Mouse (Mus musculus) urinary bladder, adult 2 months (tissue): ENCODE measurements around the gene Cemip2. TPM values are rescaled to one million over a fixed set of nuclear protein-coding genes. Genes with fewer than 3 reads are reported as not detected.

ENCODE experiments used
- DNase-seq: peaks from one replicate; pipeline ENCODE4 v3.0.0; 2022; ENCODE audit warnings: low spot score
- polyA plus RNA-seq: library from polyadenylated mRNA; depleted of rRNA; stranded (reverse); fragments of >200 nt; gene quantifications from 2 replicates; pipeline ENCODE4 v1.2.3, GENCODE M21; 2012

The Cemip2 gene
- polyA plus RNA-seq, 1 experiment = 4.5 TPM

DNA sequence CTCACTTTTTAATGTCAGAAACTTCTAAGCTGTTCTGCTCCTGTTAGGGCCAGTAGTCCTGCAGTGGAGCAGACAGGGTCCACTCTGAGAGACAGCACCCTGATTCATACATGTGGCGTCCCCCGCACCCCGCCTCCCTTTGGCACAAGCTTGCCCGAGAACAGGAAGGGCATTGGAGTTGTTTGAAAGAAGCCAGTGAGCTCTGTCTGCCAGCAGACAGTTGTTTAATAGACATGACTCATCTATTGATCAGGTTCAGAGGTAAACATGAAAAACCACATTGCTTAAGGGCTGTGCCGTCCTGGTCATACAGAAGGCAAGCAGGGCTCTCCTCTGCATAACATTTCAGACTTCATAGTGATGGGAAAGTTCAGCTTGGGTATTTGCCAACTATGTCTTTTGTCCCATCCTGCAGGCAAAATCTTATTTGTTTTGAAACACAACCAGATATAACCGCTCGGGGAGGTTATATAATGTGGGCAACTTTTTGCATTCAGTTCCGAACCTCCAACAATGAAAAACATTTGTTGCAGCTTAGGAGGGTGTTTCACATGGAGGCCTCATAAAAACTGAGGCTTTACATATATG lies 36.4 kb downstream of the Cemip2 start:
- DNase-seq = no peak

DNA sequence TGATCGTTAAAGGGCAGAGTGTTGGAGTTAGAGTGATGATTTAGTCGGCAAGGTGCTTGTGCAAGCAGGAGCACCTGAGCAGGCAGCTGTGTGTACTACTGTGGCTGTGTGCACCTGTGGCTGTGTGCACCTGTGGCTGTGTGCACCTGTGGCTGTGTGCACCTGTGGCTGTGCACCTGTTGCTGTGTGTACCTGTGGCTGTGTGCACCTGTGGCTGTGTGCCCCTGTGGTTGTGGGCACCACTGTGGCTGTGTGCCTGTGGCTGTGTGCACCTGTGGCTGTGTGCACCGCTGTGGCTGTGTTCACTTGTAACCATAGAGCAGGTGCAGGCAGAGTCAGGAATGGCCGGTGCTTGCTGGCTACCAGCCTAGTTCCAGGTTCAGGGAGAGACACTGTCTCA lies 38.1 kb downstream of the Cemip2 start:
- no peak for DNase-seq

DNA sequence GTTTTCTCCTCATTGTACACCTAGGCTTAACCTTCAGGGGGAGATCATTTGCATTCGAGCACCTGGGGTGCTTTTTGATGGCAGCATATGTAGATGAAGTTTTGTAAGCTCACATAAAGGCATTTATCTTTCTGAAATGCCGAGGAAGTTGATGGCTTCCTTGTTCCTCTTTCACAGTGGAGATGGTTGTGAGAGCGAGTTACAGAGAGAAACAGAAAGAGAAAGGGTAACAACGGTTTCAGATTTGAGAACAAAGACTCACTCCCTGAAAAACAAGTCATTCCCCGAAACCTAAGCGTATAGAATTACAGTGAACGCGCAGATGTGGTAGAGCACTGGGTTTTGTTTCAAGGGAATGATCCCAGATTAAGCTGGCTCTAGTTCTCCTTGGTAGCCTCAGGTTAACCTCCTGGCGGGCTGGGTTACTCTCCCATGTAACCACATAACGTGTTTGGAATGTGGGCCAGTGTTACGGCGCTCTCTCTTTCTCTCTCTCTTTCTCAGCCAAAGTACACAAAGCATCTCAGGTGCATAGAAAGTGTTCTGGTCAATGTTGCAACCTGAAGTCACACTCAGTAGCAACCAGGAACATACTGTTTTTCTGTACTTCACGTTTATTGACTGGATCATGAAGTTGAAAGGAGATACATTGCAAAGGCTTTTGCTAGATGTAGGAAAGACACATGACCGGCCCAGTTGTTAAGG lies 40.0 kb downstream of the Cemip2 start:
- no peak for DNase-seq

DNA sequence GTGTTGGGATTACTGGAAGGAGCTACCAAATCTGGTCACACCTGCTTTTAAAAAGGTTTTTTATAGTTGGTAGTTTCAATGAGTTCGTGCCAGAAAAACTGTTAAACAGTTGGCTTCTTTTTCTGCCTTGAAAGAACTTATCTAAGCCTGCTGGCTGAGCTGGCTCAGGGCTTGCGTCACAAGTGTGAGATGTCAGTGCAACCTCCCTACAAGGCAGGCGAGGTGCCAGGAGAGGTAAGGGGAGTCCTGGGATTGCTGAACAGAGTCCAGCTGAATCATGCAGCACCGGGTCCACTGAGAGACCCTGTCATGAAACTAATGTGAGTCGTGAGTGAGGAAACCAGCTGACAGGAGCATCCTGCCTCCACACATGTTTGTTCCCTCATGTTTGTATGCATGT lies 41.4 kb downstream of the Cemip2 start:
- no peak for DNase-seq

DNA sequence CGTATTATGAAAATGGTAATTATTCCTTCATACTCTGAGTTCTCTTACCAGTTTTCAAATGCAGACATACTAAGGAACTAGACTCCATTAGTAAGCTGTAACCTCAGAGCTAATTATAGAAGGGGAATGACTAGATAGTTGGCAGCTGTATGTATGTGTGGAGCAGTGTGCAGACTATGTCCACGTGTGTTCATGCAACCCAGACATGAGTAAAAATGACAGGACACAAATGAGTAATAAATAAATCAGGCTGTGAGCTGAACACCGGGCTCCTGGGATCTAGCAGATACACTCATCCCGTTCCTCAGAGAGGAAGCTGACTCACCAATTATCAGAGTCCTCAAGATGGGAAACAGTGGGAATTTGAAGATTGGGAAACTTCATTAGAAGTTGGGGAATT lies 42.0 kb downstream of the Cemip2 start:
- no peak for DNase-seq

DNA sequence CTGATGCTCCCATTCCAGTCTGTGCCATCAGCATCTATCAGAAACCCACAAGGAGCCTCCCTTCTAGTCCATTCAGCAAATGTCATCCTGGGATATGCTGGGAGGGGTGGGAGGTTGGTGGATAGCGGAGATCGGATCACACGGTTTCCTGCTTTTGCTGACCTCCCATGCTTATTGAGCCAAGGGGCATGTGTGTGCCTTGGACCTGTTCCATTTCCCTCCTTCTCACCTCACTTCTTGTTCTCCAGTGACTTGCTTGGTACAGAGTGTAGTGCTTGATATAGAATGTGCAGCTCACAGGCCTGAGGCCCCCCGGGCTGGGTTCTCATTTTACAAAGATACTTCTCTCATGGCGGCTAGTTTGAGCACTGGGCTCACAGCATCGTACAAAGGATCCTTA lies 43.7 kb downstream of the Cemip2 start:
- DNase-seq = no peak

DNA sequence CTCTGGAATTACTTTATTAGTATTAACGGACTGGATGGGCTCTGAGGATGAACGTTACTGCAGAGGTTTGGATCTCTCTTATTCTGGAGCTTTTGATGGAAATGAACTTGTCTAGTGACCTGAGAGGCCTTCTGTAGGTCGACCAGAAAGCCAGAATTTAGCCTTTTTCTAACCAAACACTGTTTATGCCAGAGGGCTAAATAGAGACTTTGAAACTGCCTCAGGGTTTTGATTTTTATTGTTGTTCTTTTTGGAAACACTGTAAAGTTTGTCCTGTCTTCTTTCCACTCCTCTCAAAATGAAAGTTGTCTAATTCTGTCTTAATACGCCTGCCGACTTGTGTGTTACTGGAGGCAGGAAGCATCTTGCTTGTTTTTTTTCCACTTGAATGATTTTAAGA lies 46.0 kb downstream of the Cemip2 start:
- no peak for DNase-seq

DNA sequence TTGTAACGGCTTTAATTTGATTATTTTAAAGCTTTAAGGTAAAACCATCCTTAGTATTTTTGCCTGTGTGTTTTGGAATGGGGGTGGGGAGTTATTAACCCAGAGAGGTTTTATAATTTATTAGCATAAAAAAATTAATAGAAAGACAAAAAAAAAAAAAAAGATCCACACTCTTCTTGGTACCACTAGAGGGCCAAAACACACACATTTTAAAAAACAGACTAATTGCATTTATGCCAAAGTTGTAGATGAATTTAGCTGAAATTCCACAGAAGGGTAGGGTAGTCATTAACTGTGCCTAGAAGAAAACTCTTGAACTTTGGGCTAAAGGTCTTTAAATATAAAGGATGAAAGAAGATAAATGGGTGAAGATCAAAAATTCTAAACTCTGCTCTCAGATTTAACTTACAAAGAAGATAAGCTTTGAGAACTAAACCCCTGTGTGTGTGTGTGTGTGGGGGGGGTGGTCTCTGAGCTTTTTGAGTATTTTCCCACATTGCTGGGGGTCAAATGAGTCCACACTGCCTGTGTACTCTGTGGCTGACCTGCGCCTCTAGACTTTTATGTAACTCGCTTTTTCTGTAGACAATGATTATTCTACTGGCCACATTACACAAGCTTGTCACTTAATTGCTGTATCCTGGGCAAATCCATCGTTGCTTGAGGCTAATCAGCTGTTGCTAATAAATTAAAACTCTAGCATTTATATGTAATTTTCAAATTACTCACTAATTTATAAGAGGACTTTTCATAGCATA lies 47.2 kb downstream of the Cemip2 start:
- no peak for DNase-seq

DNA sequence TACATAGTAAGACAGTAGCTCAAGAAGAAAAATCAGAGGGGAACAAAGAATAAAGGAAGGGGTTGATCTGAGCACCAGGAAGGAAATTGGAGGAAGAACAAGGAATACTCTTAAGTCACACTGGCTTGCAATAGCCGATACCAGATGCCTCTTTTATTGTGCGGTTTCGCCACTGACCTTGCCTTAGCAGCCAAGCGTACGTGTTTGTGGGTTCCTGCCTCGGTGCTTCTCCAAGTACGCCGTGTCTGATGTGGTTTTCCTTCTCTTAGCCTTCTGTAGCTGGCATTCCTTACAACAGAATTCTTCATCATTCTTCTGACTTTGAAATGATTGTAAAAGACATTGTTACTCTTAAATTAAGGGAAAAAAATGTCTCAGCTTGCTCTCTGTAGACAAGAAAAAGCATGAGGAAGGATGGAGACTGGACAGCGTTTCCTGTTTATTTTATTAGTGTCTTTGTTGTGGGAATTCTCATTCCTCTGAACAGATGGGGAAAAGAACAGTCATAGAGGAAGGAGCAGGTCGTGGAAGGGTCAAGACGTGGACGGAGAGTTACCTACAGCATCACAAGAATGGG lies 55.4 kb downstream of the Cemip2 start:
- DNase-seq = no peak

DNA sequence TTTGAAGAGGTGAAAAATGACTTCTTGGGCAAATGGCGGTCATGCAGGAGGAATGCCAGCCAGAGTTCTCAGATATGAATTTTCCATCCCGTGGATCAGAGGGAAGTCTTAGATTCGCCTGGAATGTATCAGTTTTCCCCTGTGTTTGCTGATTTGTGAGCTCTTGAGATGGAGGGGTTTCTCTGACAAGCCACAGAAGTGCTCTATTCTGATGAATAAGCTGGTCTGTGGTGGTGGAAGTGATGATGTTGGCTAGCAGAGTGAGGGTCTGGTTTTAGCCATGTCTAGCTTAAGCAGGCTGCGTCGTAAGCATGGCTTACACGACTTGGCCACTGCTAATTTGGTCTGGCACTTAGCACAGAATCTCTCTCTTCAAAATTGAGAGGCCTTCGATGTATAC lies 56.8 kb downstream of the Cemip2 start:
- no peak for DNase-seq

DNA sequence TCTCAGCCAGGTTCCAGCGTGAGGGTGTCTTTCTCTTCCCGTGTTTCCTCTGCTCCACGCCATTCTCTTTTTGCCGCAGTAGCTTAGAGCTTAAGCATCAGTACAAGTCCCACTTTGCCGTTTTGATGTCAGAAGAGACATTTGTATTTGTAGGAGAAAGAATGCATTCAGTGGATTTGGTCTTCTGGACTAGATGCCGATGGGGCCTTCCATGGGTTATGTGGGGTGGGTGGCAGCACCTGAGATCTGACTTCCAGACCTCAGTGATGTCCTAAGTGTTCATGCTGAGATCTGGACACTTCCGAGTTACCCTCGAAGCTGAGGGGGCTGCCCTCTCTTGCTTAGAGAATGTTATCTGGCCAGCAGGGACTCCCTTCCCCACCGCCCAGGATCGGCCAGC lies 72.6 kb downstream of the Cemip2 start:
- no peak for DNase-seq

DNA sequence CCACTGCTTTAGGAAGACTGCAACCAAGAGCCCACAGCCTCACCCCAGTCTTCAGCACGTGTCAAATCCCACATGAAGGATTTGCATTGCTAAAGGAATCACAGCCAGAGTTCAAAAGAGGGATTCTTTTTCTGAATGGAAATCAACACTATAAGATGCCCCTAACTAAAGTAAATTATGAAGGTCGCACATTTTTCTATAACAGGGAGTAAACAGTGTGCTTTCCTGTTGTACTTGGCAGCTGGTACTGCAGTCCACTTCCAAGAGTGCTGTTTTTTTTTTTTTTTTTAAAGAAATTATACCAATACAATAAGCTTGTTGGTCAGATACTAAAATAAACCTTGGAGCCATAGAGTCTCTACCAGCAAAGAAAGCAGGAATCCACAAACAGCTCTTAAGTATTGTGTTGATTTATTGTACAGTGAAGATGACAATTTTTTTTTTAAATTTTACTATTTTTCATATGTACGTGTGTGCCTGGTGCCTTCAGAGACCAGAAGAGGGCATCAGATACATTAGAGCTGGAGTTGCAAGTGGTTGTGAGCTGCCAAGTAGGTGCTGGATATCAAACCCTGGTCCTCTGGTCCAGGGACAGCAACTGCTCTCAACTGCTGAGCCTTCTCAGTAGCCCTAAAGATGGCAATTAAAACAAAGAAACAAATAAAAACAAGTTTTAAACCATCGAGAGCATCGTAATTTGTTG lies 76.5 kb downstream of the Cemip2 start:
- DNase-seq = no peak

DNA sequence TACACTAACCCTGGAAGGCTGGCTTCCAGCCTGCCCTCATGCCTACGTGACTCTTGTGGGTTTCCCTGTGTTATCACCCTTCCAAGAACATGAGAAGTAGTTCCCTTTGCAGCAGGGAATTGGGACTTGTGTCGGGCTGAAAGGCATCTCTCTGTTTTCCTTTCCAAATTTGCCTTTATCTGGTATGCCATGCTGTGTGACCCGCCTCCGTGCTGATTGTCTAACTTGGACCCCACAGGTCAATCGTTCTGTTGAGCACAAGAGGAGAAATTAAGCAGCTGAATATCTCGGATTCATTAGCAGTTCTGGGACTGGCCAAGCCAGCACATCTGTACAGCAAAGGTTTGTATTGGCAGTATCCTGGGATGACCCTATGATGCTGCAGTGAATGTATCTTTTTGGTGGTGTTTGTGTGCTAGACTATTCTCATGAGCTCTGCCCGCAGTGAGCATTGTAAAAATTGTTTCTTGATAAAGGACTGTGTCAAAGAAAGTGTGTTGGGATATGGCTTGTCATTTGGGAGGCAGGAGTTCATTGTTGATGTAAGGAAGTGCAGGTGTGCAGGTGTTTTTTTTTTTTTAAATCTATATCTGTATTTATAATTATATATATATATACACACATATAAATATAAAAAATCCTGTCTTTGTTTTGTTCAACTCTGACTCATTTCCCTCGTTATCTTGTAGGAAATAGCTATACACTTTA lies 77.4 kb downstream of the Cemip2 start:
- DNase-seq = no peak

DNA sequence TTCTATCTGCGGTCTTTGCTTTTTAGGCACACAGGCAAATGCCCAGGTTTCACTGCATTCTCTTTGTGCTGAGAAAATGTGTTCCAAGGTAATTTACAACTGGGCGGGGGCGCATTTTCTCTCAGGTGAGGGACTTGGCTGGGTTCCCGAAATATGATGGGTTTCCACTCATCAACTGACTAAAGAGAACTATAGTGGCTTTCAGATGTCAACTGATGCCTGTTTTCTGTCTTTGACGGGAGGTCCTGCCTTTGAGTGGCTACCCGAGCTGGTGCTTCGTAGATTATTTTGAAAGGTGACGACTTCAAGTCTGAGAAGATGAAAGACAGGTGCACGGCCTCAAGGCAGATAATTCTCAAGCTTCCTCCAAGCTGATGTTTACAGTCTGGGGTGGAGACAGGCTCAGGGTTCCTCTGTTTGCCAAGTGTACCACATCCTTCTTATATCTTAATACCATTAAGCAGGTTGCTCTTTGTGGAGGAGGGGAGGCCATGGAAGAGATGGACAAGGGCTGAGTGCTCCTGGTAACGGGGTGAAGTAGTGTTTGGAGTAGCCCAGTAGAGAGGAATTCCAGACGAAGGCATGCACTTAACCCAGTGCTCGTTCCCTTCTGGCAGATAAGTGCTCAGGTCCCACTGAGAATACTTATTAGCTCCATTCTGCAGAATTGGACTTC lies 80.8 kb downstream of the Cemip2 start:
- no peak for DNase-seq

DNA sequence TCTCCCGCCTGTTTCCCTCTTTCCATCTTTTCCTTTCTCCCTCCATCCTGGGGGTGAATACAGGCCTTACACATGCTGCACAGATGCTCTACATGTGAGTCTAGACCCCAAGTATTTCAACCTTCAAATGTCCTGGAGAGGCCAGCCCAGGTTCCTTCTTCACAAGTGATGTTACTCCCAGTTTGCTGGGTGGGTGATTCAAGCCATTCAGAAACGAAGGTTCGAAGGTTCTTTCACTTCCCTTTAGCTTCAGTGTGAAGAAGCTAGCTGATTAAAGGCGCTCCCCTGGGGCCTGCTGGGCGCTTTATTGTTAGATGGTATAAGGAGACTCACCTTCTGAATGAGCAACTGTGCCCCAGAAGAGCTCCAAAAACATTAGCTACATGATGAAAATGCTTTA lies 82.0 kb downstream of the Cemip2 start:
- DNase-seq = no peak

DNA sequence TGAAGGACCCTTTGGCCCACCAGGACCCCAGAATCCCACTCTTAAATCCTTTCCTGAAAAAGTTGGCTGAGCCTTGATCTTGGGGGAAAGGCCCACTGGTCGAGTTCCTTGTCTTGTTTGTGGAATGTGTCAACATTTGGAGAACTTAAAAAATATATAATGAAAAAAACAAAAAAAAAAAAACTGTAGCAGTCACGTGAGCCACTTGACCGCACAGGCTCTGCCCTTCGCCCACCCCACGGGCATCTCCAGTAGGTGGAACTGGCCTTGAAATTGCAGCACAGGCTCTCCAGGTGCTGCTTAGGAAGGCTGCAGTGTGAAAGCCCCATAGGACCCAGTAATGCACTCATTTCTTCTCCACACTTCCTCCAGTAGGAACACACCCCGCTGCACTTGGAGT lies 82.8 kb downstream of the Cemip2 start:
- no peak for DNase-seq

DNA sequence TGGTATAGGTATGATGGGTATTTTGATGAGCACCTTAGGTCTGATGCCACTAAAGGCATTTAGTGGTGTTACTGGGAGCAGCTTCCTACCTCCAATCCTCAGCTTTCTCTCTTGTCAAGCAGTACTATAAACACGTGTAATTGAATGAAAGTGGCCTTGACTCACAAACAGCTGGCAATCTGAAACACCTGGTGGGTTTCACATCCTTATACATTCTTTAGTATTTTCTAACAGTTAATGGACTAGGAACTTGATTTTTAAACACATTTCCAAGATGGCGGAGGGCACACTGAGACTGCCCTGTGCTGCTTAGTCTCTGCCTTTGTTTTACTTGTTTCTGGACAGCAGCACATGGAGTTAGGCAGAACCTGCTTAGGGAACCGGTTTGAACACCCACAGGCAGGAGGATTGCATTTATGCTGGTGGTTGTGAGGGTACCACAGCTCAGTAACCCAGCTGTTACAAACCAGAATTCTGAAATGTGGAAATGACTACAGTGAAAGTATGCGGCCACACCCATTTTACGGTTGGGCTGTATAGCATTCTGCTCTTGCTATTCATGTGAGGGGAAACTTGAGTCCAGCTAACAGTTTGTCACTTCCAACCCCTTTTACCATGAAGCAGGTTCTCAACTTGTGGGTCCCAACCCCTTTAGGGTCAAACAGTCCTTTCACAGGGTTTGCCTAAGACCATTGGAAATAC lies 84.3 kb downstream of the Cemip2 start:
- no peak for DNase-seq

DNA sequence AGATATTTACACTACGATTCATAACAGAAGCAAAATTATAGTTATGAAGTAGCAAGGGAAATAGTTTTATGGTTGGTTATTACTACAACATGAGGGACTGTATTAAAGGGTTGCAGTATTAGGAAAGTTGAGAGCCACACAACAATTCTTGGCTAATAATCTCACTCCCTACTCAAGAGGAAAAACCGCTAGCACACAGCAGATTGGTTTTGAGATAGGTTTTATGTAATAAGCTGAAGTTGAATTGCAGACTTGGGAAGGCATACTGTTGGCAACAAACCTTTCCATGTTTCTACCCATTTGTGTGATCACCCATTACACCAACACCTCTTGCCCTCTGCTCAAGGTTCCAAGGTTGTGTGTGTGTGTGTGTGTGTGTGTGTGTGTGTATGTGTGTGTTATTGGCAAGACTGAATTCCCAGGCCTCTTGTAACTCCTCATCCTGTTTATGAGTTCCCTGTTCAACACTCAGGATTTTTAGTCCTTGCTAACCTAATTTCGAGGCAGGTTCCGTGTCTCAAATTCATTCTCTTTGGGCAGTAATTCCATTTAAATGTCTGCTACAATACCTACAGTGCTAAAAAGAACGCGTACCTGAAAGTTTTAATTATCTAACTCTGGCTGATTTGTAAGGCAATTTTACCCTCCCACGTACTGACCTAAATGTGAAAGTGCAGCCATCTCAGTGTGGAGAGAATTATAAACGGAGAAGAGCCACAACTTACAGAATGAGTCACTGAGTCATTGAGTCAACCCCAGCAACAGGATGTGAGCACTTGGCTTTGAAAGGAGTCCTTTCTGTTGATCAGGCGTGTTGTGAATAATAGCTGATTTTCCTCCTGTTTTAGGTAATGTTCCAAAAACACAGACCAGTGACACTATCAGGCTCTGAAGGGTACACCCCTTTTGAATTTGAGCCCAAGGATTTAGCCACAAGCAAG lies 85.1 kb downstream of the Cemip2 start:
- no peak for DNase-seq
